Mouse (Mus musculus) intestine, postnatal 0 days (tissue): ENCODE results near the gene Krt18. TPM values are rescaled to one million over a fixed set of nuclear protein-coding genes. Genes with fewer than 3 reads are reported as not detected.
"Not testable (repeated sequence)": the region's sequence is repeated elsewhere in the genome, so short reads cannot be mapped to it uniquely, and the experiment has no call there.

Experiments
- ATAC-seq: fragments of 200-750 bp; cut with Nextera tagmentation; 2 replicates; pipeline ENCODE4 v1.8.0; 2017; ENCODE audit warnings: mild to moderate bottlenecking, moderate TSS enrichment, moderate library complexity
- H3K27ac ChIP-seq: fragments of 300-500 bp; sonication (generic); 2 replicates; pipeline ENCODE4 v1.5.1; 2014; ENCODE audit warnings: mild to moderate bottlenecking, low read depth, low read length, moderate library complexity
- H3K27me3 ChIP-seq: fragments of 300-500 bp; sonication (generic); replicated peaks from 2 replicates; pipeline ENCODE4 v1.6.1; 2014; ENCODE audit warnings: low read length, mixed read lengths; ENCODE audit not compliant: control insufficient read depth, insufficient read depth
- H3K36me3 ChIP-seq: fragments of 300-500 bp; sonication (generic); 2 replicates; pipeline ENCODE4 v1.6.1; 2014; ENCODE audit warnings: mild to moderate bottlenecking, moderate library complexity; ENCODE audit not compliant: control insufficient read depth, insufficient read depth
- H3K4me1 ChIP-seq: fragments of 300-500 bp; sonication (generic); replicated peaks from 2 replicates; pipeline ENCODE4 v1.6.1; 2014; ENCODE audit warnings: antibody characterized with exemption, low read length, mixed read lengths; ENCODE audit not compliant: control insufficient read depth, insufficient read depth
- H3K4me2 ChIP-seq: fragments of 300-500 bp; sonication (generic); replicated peaks from 2 replicates; pipeline ENCODE4 v1.6.1; 2014; ENCODE audit warnings: low read depth, mild to moderate bottlenecking, moderate library complexity
- H3K4me3 ChIP-seq: fragments of 300-500 bp; sonication (generic); 2 replicates; pipeline ENCODE4 v1.5.1; 2014; ENCODE audit warnings: low read depth, low read length
- H3K9ac ChIP-seq: fragments of 300-500 bp; sonication (generic); 2 replicates; pipeline ENCODE4 v1.6.1; 2014; ENCODE audit warnings: mild to moderate bottlenecking, low read depth, low read length
- H3K9me3 ChIP-seq: fragments of 300-500 bp; sonication (generic); 2 replicates; pipeline ENCODE4 v1.6.1; 2016; ENCODE audit warnings: mixed run types; ENCODE audit not compliant: control insufficient read depth
- CTCF ChIP-seq: sonication (generic); IDR thresholded peaks from 2 replicates; pipeline ENCODE4 v1.5.1; 2016; ENCODE audit warnings: low read depth, mild to moderate bottlenecking, control low read depth, antibody characterized with exemption, moderate library complexity
- WGBS: fragments of 180-500 bp; shearing (Covaris S2); extraction: QIAGEN DNeasy Blood & Tissue Kit; methylation state at CpG from one replicate; pipeline ENCODE4 v1.1.7; 2014; 5-methylcytosine and 5-hydroxymethylcytosine counted together
- polyA plus RNA-seq: library from polyadenylated mRNA; unstranded; fragments of >200 nt; fragmentation: Nextera tagmentation; extraction: Ambion mirVana; gene quantifications from 2 replicates; pipeline ENCODE4 v1.2.1, GENCODE M21; 2015

The Krt18 gene
- polyA plus RNA-seq, 1 experiment from 2014 or later = 368 TPM

GRCm38 (mm10) chr15:101988714-101989113 lies 39.3 kb upstream of the Krt18 start:
- Histone ChIP-seq H3K27me3 (no peaks in the 10 kb centered on the region), H3K9me3 (no peaks in the 10 kb centered on the region), H3K4me3 (no peak overlapping the region), H3K4me1 (no peaks in the 10 kb centered on the region), H3K27ac (no peak overlapping the region), H3K36me3 (no peaks in the 10 kb centered on the region), H3K4me2 (no peak overlapping the region), H3K9ac (no peak overlapping the region)
- peak; percentile 46 for TF ChIP-seq CTCF
- WGBS = 72% methylated on average over 8 of the region's 8 CpGs
- no peak for ATAC-seq

- Histone ChIP-seq H3K4me3 (no peak overlapping the region), H3K36me3 (no peaks in the 10 kb centered on the region), H3K27me3 (no peaks in the 10 kb centered on the region), H3K27ac (peak overlapping the region; percentile 41; the same call in 1 of the 2 replicates), H3K9ac (no peak overlapping the region), H3K4me2 (no peak overlapping the region), H3K9me3 (no peaks in the 10 kb centered on the region), H3K4me1 (0 out of 2 replicates have a peak, but pooled peaks cover 3% of the 10 kb centered on the region)
- ATAC-seq = peak; percentile 37
- WGBS = 43% methylated on average over 6 of the region's 6 CpGs
- no peak for TF ChIP-seq CTCF
Observed at GRCm38 (mm10) chr15:101990946-101991345, 37.0 kb upstream of the Krt18 start.

DNA sequence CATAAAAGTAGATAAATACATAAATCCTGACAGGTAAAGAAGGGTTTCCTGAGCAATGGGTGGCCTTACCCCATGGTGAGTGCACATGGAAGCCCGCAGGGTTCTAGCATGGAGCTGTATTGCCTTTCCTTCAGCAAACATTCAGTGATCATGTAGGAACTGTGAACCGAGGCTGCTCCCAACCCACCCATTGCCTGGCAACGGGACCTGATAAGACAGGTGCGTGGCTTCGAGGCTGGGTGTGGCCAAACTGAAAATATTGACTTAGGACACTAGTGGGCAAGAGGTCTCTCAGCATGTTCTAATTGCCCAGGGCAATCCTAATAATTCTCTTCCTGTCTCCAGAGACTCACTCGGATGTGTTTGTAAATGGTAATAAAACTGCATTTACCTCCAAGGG lies 33.6 kb upstream of the Krt18 start:
- H3K27ac ChIP-seq = no peak overlapping the region
- 29% methylated on average over 6 of the region's 6 CpGs for WGBS
- TF ChIP-seq CTCF = no peak
- 0 out of 2 replicates have a peak, but pooled peaks cover 3% of the 10 kb centered on the region for H3K4me1 ChIP-seq
- no peaks in the 10 kb centered on the region for H3K27me3 ChIP-seq
- peaks cover 16% of the 10 kb centered on the region; the same call in 1 of the 2 replicates for H3K36me3 ChIP-seq
- peak overlapping the region; percentile 27 for H3K4me2 ChIP-seq
- H3K4me3 ChIP-seq = no peak overlapping the region
- no peak overlapping the region for H3K9ac ChIP-seq
- ATAC-seq = peak; percentile 56
- no peaks in the 10 kb centered on the region for H3K9me3 ChIP-seq

DNA sequence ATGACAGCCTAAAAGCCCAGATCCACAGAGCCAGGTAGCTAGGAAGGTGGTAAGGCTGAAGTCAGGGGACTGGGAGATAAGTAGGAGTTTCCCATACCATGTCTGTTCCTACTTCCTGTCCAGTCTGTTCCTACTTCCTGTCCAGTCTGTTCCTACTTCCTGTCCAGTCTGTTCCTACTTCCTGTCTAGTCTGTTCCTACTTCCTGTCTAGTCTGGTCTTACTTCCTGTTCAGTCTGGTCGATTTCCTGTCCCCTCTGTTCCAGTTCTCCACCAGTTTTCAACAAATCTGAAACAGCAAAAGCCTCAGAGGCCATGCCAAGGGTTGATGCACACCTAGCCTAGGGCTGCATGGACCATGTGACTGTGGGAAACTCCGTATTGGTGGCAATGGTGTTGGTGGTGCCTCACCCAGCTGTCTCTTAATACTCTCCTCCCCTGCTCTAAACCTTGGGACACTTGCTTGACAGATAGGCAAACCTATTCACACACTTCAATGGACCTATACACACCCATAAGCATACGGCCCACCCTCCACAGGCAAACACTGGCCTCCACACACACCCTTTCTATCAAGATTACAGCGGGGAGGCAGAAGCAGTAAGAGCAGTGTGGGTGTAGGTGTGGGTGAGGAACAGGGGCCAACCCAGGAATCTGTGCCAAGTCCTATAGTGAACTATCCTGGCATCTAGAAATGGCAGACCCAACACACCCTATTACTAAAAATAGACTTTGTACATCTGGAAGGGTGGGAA lies 32.3 kb upstream of the Krt18 start:
- 49% methylated on average over 4 of the region's 4 CpGs for WGBS
- TF ChIP-seq CTCF = no peak

DNA sequence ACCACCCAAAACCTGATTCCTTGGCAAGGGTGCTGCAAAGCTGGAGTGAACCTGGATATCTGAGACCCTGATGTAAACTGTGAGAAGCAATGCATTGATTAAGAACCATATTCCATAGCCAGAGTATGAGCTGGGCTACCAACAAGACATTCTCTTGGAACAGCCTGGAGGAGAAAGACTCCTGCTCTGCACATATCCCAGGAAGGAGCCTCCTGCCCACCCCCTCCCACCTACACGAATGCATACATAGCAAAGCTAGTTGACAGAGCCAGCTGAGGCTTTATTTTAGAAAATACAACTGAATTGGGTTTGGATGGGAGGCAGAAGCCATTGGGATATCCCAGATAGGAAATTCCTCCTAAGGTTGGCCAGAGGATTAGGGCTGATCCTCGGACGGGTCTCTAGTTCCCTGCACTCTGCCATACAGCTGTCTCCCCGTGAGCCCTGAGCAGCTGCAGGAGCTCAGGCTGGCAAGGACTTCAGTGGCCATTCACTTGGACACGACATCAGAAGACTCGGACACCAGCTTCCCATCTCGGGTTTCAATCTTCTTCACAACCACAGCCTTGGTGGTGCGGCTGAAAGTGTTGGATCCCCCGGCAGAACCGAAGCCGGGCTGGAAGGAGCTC lies 31.4 kb upstream of the Krt18 start:
- H3K27me3 ChIP-seq, H3K4me1 ChIP-seq, H3K4me3 ChIP-seq, H3K9ac ChIP-seq, H3K9me3 ChIP-seq, H3K4me2 ChIP-seq, ATAC-seq: not testable (repeated sequence)
- 77% methylated on average over 11 of the region's 11 CpGs for WGBS
- Histone ChIP-seq H3K27ac (0 out of 2 replicates have a peak overlapping the region, but pooled peaks have one; percentile 60), H3K36me3 (peaks cover 27% of the 10 kb centered on the region; the same call in 1 of the 2 replicates)

More for the DNA sequence above, 32.3 kb upstream of the Krt18 start:
- no peaks in the 10 kb centered on the region for H3K9me3 ChIP-seq
- H3K4me1 ChIP-seq = 0 out of 2 replicates have a peak, but pooled peaks cover 3% of the 10 kb centered on the region
- no peak overlapping the region for H3K9ac ChIP-seq
- H3K36me3 ChIP-seq = peaks cover 25% of the 10 kb centered on the region; the same call in 1 of the 2 replicates
- H3K27ac ChIP-seq = peak overlapping the region; percentile 60
- no peaks in the 10 kb centered on the region for H3K27me3 ChIP-seq
- peak; percentile 75 for ATAC-seq
- peak overlapping the region; percentile 14; the same call in 1 of the 2 replicates for H3K4me2 ChIP-seq
- no peak overlapping the region for H3K4me3 ChIP-seq

DNA sequence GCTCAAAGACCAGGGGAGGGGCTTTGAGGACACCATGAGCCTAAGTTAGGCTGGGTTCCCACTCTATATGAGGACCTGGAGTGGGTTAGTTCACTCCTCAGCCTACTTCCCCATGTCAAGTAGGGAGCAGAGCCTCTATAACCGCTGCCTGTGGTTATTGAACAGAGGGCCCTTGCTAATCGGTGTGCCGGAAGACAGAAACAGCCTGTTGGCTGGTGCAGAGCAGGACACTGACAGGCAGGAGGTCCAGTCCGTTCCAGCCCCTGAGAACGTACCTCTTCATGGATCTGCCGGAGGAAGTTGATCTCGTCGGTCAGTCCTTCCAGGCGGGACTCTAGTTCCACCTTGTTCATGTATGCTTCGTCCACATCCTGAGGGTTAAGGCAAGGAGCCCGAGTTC lies 28.8 kb upstream of the Krt18 start:
- no peak for TF ChIP-seq CTCF
- no peak overlapping the region for H3K4me2 ChIP-seq
- no peak overlapping the region for H3K9ac ChIP-seq
- no peaks in the 10 kb centered on the region for H3K9me3 ChIP-seq
- H3K4me3 ChIP-seq = no peak overlapping the region
- H3K4me1 ChIP-seq = 0 out of 2 replicates have a peak, but pooled peaks cover under 1% of the 10 kb centered on the region
- no peaks in the 10 kb centered on the region for H3K27me3 ChIP-seq
- no peak for ATAC-seq
- peaks cover 27% of the 10 kb centered on the region; the same call in 1 of the 2 replicates for H3K36me3 ChIP-seq
- no peak overlapping the region for H3K27ac ChIP-seq
- WGBS = 91% methylated on average over 11 of the region's 11 CpGs
